Mouse (Mus musculus): ENCODE measurements around the gene Ptges3.

The Ptges3 gene

DNA sequence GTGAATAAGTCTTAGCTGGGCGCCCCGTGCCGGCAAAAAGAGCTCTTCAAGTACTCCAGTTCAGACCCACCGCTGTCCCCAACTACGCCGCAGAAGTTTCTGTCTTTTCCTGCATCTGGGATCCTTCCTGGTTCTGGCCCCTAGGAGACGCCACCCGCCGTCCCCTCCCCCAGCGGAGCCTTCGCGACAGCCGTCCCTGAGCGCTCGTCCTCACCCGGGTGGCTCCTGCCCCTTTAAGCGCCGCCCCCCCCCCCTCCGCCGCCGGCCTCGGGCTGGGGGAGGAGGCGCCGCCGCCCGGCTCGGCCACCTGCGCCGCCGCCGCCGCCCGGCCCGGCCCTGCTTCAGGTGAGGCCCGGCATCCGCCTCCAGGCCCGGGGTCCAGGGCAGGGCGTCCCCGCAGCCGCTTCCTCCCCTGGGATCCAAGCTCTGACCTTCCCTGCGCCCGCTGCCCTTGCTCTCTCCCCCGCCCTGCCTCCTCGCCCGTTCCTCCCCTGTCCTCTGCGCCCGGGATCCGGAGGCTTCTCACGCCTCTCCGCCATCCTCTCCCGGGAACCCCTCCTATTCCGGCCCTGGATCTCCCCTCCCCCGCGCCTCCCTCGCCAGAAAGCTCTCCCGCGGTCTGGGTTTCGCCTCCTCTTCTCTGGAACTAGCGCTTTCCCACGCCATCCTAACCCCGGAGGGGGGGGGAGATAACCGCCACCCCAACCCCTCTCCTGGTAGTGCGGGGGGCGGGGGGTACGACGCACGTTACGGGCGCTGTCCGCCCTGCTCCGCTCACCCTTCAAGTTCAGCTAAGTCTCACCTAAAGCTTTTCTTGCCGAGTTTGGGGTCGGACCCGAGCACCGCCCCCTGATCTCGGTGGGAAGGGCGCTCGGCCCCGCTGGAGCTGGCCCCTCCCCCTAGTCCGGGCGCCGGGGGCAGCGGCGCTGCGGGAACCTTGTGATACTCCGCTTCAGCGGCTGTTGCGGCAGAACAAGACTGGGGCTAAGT lies 34.0 kb downstream of the Ptges3 start:
- DNase-seq (ENCODE audit: low spot score), result peak; percentile 85

DNA sequence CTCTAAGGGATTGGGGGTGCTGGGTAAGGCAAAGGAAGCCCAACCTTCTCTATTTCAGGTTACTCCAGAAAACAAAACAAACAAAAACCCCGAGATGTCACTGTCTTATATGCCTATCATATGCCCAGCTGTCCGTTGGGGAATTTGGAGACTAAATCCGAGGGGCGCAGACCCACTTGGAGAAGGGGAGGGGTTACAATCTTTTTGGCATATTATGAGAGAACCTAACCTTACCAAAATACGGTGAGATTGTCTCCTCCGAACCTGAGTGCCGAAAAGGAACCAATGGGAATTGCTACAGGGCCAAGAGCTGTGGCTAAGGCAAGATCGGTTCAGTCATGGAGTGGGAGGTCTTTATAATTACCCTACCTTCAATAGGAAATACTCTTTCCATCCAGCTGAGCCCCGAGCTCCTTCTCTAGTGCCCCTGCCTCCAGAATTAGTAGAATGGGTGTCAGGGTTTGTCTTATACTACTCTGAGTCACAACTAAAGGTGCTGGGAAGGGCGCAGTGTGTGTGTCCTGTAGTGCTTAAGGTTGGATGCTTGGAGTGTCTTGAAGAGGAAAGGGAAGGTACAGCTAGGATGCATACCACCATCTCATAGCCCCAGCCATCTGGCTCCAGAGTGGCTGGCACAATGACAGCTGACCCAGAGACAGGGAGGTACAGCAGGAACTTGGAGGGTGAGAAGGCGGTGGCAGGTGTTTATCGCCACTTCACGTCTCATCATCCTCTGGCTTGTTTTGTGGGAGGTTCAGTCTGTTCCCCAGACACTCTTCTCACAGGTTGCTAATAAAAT lies 34.9 kb downstream of the Ptges3 start:
- no peak for DNase-seq (ENCODE audit: low spot score)

DNA sequence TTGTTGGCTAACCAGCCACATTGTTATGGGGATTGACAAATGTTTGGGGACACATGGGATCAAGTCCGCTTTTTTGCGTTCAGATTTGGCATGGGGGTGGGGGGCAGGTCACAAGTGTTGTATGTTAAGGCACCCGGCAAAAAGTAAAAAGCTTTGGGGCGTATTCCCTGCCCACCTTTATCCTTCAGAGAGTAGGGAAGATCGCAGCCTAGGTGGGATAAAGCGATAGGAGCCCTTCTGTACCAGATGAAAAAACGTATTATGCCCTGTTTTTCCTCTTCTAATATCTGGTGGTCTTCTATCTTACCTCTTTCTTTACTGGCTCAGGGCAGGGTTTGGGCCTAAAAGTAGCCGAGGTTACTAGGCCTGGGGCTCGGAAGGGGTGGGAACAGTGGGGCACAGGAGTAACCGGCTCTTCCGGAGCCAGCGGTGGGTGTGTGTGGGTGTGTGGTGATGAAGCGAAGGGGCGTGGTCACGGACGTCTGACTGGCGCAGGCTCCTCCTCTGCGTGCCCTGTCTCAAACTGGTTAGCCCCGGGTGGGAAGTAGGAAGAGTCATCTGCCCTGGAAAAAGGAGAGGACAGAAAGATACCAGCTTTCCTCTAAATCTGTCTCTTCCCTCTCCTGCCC lies 35.7 kb downstream of the Ptges3 start:
- peak; percentile 95 for DNase-seq (ENCODE audit: low spot score)

DNA sequence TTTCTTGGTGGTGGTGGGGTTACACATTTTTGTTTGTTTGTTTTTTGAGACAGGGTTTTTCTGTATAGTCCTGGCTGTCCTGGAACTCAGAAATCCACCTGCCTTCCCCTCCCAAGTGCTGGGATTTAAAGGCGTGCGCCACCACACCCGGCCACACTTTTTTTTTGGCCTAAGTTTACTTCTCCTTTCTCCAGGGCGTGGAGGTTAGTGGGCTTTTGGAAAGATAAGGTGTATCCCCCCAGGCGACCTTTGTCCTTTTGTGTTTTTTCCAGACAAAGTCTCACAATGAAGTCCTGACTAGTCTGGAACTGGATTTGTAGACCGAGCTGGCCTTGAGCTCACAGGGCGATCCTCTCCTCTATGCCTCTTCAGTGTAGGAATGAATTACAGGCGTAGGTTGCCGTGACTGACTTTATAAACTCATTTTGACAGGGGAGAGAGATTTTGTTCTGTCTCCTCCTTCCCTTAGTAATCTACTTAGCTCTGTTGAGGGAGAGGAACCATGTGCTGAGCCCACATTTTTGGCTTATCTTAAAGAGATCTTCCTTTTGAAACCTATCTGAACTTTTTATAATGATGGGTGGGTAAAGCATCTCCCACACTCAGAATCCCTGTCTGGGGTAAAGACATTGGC lies 36.4 kb downstream of the Ptges3 start:
- DNase-seq (ENCODE audit: low spot score), result no peak

DNA sequence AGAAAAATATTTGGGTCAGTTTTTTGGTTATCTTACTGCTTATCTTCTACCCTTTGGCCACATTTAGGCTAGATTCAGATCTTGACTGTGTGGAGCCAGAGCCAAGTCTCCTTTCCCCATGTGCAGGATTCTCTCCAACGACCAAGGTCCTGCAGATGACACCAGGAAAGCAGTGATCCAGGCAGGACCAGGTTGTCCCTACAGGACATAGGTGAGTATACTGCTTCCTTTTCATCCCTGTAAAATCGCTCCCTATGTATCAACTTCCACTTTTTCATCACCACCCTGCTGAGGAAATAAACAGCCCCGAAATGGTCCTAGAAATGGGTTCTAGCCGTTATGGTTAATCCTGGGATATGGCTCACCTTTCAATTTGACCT lies 37.5 kb downstream of the Ptges3 start:
- DNase-seq (ENCODE audit: low spot score), result no peak

DNA sequence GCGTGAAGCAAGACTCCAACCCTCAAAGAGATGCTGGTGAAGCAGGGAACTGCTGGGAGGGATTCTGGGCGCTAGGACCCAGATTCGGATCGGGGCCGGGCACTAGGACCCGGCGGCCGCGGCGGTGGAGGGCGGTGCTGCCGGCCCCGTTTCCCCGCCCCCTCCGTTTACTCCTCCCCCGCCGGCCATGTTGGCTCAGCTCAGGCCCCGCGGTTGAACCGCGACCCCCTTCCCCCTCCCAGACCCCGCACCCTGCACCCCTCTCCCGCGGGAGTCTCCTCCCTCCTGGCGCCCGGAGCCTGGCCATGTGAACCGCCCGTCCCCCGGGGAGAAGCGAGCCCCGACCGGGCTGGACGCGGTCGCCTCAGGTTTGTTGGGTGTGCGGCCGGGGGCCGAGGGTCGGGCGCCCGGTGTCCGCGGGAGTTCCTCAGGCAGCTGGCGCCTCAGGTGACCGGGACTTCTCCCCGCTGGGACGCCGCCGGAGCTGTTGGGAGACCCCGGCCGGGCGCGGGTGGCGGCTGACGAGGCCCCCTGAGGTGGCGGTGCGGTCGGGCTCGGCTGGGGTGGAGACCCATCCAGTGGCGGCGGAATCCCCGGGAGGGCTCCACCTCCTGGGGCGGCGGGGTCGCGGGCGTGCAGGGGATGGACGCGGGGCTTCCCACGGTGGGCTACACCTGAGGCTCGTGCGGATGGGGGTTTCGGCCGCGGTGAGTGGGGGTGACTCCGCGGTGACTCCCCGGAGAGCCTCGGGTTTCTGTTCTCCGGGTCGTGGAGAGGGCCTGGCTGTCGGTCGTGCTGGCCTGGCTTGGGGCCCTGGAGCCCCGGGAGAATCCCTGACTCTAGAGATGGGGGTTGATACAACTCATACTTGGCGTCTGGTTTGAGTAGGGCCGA lies 38.2 kb downstream of the Ptges3 start:
- DNase-seq (ENCODE audit: low spot score), result peak; percentile 77

DNA sequence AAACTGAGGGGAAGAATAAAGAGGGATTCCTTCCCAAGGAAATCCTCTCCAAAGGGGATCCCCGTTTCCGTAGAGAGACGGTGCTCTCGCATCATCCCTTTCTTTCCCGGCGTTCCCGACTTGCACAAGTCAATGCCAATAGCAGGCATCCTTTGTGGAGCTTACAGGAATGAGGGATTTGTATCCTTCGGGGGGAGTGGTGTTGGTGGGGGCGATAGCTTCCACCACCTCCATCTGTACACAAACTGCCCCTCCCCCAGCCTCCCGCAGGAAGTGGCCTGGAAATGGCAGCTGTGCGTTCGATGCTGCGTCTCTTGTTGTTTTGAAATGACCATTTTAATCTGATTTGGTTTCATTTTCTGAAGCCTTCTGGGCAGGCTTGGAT lies 38.8 kb downstream of the Ptges3 start:
- peak; percentile 61 for DNase-seq (ENCODE audit: low spot score)

DNA sequence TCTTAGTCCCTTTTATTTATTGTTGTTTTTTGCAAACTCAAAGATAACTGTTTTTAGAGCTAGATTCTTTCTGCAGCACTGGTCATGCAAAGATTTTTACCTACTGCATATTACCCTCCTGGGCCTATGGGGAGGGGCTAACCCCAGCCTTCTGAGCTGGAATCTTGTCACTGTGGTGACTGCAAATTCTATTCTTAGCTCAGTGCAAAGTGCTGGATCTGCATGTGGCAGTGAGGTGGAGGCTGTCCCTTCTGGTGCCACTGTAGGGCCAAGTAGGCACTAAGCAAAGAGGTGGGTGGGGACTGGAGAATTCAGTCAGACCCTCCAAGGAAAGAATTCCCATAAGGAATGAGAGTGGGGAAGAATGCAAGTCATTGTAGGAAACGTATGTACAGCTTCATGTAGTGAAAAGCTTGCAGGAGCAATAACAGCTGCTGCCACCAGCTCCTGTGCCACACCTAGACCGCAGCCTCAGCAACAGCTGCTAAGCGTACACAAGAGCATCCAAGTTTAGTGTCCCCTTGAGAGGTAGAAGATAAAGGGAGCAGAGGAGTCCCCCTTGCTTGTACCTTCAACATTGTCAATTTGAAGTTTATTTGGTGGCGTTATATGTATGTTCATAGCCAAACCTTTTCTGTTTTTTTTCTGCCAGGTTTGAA lies 51.5 kb downstream of the Ptges3 start:
- no peak for DNase-seq (ENCODE audit: low spot score)

DNA sequence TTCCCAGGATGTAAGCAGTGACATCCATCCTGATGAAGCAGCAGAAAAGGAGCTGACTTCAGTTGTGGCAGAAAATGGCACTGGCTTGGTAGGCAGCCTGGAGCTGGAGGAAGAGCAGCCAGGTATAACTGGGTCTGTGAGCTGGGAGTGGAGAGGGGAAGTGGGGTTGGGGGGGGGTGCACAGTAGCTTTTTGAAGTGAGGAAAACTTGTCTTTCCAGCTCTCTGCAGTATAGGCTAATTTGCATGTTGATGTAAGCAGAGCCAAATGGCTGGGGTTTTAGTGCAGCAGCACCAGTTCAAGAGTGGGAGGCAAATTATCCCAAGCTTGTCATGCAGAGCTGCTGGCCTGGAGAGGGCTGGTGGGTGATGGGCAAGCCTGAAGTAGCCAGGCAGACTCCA lies 52.5 kb downstream of the Ptges3 start:
- DNase-seq (ENCODE audit: low spot score), result no peak

DNA sequence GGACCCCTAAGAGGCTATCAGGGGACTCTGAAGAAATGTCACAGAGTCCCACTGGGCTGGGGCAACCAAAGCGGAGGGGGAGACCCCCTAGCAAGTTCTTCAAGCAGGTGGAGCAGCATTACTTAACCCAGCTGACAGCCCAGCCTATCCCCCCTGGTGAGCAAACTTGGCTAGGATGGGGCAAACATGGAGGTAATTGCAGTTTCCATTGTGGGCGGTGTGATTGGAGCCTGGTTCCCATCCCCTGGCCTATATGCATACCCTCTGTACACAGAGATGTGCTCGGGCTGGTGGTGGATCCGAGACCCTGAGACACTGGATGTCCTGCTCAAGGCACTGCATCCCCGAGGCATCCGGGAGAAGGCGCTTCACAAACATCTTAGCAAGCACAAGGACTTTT lies 65.1 kb downstream of the Ptges3 start:
- DNase-seq (ENCODE audit: low spot score), result no peak

DNA sequence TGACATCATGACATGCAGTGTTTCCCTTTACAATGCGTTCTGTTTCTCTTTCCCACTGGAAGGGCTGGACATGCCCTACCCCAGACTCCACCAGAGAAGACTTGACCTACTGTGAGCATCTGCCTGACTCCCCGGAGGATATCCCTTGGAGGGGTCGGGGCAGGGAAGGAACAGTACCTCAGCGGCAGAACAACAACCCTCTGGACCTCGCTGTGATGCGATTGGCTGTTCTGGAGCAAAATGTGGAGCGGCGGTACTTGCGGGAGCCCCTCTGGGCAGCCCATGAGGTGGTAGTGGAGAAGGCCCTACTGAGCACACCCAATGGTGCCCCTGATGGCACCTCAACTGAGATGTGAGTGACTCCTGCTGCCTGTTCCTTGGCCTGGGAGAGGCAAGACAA lies 66.1 kb downstream of the Ptges3 start:
- DNase-seq (ENCODE audit: low spot score), result no peak

DNA sequence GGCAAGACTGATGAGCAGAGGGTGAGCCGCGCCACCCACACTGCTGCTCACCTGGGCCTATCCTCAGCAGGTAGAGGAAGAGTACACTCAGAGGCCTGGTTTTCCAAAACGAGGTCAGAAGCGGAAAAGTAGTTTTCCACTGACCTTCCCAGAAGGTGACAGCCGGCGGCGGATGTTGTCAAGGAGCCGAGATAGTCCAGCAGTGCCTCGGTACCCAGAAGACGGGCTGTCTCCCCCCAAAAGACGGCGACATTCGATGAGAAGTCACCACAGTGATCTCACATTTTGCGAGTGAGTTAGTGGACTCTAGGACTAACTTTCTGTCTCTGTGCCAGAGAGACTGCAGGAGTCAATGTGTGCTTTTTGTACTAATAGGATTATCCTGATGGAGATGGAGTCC lies 67.2 kb downstream of the Ptges3 start:
- no peak for DNase-seq (ENCODE audit: low spot score)
